Mouse (Mus musculus): Measurements from ENCODE around the gene Slc11a2. TPM values are rescaled to one million over a fixed set of nuclear protein-coding genes. Genes with fewer than 3 reads are reported as not detected.

Gene Slc11a2
- polyA plus RNA-seq, 1 experiment from 2014 or later: 17.8 TPM

DNA sequence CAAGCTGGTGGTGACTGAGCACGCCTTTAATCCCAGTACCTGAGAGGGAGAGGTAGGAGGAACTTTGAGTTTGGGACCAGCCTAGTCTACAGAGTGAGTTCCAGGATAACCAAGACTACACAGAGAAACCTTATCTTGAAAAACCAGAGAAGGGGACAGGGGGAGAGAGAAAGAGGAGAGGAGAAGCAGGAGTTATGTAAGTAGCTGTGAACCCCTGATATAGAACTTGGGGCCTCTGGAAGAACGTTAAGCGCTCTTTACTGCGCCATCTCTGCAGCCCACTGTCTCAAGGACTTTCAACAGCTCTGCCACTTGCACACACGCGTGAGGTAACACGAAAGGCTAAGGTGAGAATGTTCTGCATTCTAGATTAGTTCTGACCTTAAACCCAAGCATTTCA lies 33.3 kb downstream of the Slc11a2 start:
- Histone ChIP-seq H3K36me3 (ENCODE audit: insufficient read depth) (peaks cover 34% of the 10 kb centered on the region), H3K9ac (no peak overlapping the region), H3K27ac (ENCODE audit: low read depth) (no peak overlapping the region), H3K9me3 (ENCODE audit: low read depth, low read length) (no peaks in the 10 kb centered on the region), H3K4me2 (no peak overlapping the region), H3K4me1 (ENCODE audit: insufficient read depth) (no peaks in the 10 kb centered on the region), H3K4me3 (ENCODE audit: low read depth, low read length) (no peak overlapping the region), H3K27me3 (ENCODE audit: insufficient read depth, low read length) (no peaks in the 10 kb centered on the region)
- WGBS: 81% methylated on average over 7 of the region's 7 CpGs
- DNase-seq: no peak
- ATAC-seq (ENCODE audit: insufficient read depth): no peak
- no peak for TF ChIP-seq CTCF (IDR thresholded peaks at IDR 0.05; ENCODE audit: low read depth)

DNA sequence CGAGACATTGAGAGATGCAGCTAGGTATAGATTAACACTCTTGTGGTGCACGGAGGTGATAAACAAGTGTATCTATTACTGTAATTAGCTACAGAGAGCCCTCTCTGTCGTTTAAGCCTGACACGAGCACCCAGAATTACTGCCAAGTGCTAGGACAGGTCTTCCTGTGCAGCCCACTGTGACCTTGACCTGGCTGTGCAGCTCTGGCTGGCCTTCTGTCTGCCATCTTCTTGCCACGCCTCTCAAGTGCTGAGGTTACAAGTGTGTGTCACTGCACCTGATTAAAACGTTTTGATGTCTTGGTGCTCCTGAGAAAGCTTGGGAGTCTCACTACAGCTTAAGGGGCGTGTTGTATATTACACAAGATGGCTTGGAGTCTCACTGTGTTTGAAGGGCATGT lies 33.8 kb downstream of the Slc11a2 start:
- TF ChIP-seq CTCF (IDR thresholded peaks at IDR 0.05; ENCODE audit: low read depth): no peak
- Histone ChIP-seq H3K4me2 (no peak overlapping the region), H3K4me3 (ENCODE audit: low read depth, low read length) (no peak overlapping the region), H3K27ac (ENCODE audit: low read depth) (no peak overlapping the region), H3K27me3 (ENCODE audit: insufficient read depth, low read length) (no peaks in the 10 kb centered on the region), H3K4me1 (ENCODE audit: insufficient read depth) (no peaks in the 10 kb centered on the region), H3K9ac (no peak overlapping the region), H3K9me3 (ENCODE audit: low read depth, low read length) (no peaks in the 10 kb centered on the region), H3K36me3 (ENCODE audit: insufficient read depth) (peaks cover 28% of the 10 kb centered on the region)
- ATAC-seq (ENCODE audit: insufficient read depth) (no peak), DNase-seq (no peak)
- 64% methylated on average over 7 of the region's 7 CpGs for WGBS

GRCm38 (mm10) chr15:100388886-100389285 lies 36.0 kb downstream of the Slc11a2 start:
- Histone ChIP-seq H3K36me3 (ENCODE audit: insufficient read depth) (peaks cover 6% of the 10 kb centered on the region; the same call in 1 of the 2 replicates), H3K4me3 (ENCODE audit: low read depth, low read length) (no peak overlapping the region), H3K27me3 (ENCODE audit: insufficient read depth, low read length) (no peaks in the 10 kb centered on the region), H3K9me3 (ENCODE audit: low read depth, low read length) (0 out of 2 replicates have a peak, but pooled peaks cover 3% of the 10 kb centered on the region), H3K4me1 (ENCODE audit: insufficient read depth) (no peaks in the 10 kb centered on the region), H3K9ac (no peak overlapping the region), H3K27ac (ENCODE audit: low read depth) (no peak overlapping the region), H3K4me2 (no peak overlapping the region)
- ATAC-seq (ENCODE audit: insufficient read depth): no peak
- 52% methylated on average over 9 of the region's 9 CpGs for WGBS
- no peak for TF ChIP-seq CTCF (IDR thresholded peaks at IDR 0.05; ENCODE audit: low read depth)
- DNase-seq: no peak

GRCm38 (mm10) chr15:100388224-100388835 lies 36.5 kb downstream of the Slc11a2 start:
- Histone ChIP-seq H3K9me3 (ENCODE audit: low read depth, low read length) (0 out of 2 replicates have a peak, but pooled peaks cover 3% of the 10 kb centered on the region), H3K4me3 (ENCODE audit: low read depth, low read length) (no peak overlapping the region), H3K9ac (no peak overlapping the region), H3K27me3 (ENCODE audit: insufficient read depth, low read length) (no peaks in the 10 kb centered on the region), H3K4me2 (peak overlapping the region; percentile 40; the same call in 1 of the 2 replicates), H3K36me3 (ENCODE audit: insufficient read depth) (peaks cover 1% of the 10 kb centered on the region; the same call in 1 of the 2 replicates), H3K27ac (ENCODE audit: low read depth) (no peak overlapping the region), H3K4me1 (ENCODE audit: insufficient read depth) (no peaks in the 10 kb centered on the region)
- no peak for TF ChIP-seq CTCF (IDR thresholded peaks at IDR 0.05; ENCODE audit: low read depth)
- 83% methylated on average over 16 of the region's 16 CpGs for WGBS
- no peak for DNase-seq
- ATAC-seq (ENCODE audit: insufficient read depth): no peak

- Histone ChIP-seq H3K9me3 (ENCODE audit: low read depth, low read length) (0 out of 2 replicates have a peak, but pooled peaks cover 3% of the 10 kb centered on the region), H3K36me3 (ENCODE audit: insufficient read depth) (no peaks in the 10 kb centered on the region), H3K27ac (ENCODE audit: low read depth) (peak overlapping the region; percentile 40; the same call in 1 of the 2 replicates), H3K9ac (no peak overlapping the region), H3K4me1 (ENCODE audit: insufficient read depth) (no peaks in the 10 kb centered on the region), H3K27me3 (ENCODE audit: insufficient read depth, low read length) (no peaks in the 10 kb centered on the region), H3K4me3 (ENCODE audit: low read depth, low read length) (no peak overlapping the region), H3K4me2 (peak overlapping the region; percentile 40; the same call in 1 of the 2 replicates)
- TF ChIP-seq CTCF (IDR thresholded peaks at IDR 0.05; ENCODE audit: low read depth): no peak
- no peak for ATAC-seq (ENCODE audit: insufficient read depth)
- WGBS: 67% methylated on average over 17 of the region's 17 CpGs
- peak; percentile 34 for DNase-seq
Measured at GRCm38 (mm10) chr15:100387544-100388223, 37.2 kb downstream of the Slc11a2 start.

DNA sequence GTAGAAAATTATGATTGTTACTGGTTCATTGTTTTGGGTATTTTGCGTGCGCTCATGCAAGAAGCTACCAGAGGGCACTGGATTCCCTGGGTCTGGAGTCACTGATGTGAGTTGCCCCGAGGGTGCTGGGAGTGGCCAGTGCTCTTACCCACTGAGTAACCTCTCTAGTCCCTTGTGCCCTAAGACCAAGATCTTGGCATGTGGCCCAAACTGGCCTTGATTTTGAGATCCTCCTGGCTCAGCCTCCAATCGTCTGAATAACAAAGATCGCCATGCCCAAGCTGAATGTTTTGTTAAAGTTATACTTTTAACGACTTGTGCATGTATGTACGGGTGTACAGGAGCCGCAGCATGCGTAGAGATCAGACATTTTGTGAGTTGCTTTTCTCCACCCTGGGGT lies 39.2 kb downstream of the Slc11a2 start:
- H3K27ac ChIP-seq (ENCODE audit: low read depth): no peak overlapping the region
- 0 out of 2 replicates have a peak, but pooled peaks cover 3% of the 10 kb centered on the region for H3K9me3 ChIP-seq (ENCODE audit: low read depth, low read length)
- no peak for DNase-seq
- no peak overlapping the region for H3K4me2 ChIP-seq
- H3K27me3 ChIP-seq (ENCODE audit: insufficient read depth, low read length): no peaks in the 10 kb centered on the region
- TF ChIP-seq CTCF (IDR thresholded peaks at IDR 0.05; ENCODE audit: low read depth): no peak
- WGBS: 89% methylated on average over 9 of the region's 9 CpGs
- no peaks in the 10 kb centered on the region for H3K4me1 ChIP-seq (ENCODE audit: insufficient read depth)
- no peaks in the 10 kb centered on the region for H3K36me3 ChIP-seq (ENCODE audit: insufficient read depth)
- no peak overlapping the region for H3K4me3 ChIP-seq (ENCODE audit: low read depth, low read length)
- ATAC-seq (ENCODE audit: insufficient read depth): no peak
- no peak overlapping the region for H3K9ac ChIP-seq

DNA sequence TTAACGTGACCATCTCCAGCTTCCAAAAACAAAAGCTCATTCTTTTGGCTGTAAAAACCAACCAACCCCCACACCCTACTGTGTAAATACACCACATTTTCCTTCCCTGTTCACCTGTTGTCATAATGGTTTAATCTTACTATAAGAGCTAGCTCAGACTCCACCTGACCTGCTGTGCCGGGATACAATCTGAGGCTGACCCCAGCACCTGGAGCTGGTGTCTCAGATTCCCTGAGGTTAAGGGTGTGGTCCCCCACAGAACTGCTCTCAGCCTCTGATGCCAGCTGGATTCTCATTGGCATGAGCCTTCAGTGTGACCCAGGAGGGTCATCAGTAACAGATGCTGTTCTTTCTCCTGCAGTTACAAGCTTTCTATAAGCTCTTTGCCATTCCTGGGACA lies 44.8 kb downstream of the Slc11a2 start:
- Histone ChIP-seq H3K4me1 (ENCODE audit: insufficient read depth) (no peaks in the 10 kb centered on the region), H3K9ac (no peak overlapping the region), H3K36me3 (ENCODE audit: insufficient read depth) (no peaks in the 10 kb centered on the region), H3K9me3 (ENCODE audit: low read depth, low read length) (no peaks in the 10 kb centered on the region), H3K27ac (ENCODE audit: low read depth) (no peak overlapping the region), H3K27me3 (ENCODE audit: insufficient read depth, low read length) (no peaks in the 10 kb centered on the region), H3K4me2 (no peak overlapping the region), H3K4me3 (ENCODE audit: low read depth, low read length) (no peak overlapping the region)
- no peak for DNase-seq
- TF ChIP-seq CTCF (IDR thresholded peaks at IDR 0.05; ENCODE audit: low read depth): no peak
- ATAC-seq (ENCODE audit: insufficient read depth): no peak
- WGBS: 52% methylated on average over 2 of the region's 2 CpGs

Data from lung, embryonic 14.5 days (tissue).